9 mouse cellular contexts compared by ENCODE assay signal in the genomic region with DNA sequence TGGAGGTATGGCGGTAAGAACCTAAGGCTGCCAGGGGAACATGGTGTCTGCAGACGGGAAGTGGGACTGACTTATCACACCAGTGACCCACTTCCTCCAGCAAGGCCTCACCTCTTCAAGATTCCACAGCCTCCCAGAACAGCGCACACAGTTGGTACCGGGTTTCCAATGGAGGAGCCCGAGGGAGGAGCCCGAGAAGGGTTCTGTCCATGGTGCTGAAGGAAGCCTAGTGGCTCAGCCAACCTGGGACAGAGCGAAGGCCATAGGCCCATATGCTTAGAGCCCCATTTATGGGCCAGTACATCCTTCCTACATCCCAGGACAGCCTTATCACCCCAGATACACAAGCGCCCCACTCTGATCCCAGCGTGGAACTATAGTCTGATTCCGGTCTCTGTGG. TPM values are rescaled to one million over a fixed set of nuclear protein-coding genes. Genes with fewer than 3 reads are reported as not detected.
DNase-seq lines count a peak whose midpoint lies in the region.
"Had no signal": no experiment of that assay in that cellular context is flagged by ENCODE, and none has a peak within 500 bp of the region (broad histone marks: within the 10 kb centered on the region; RNA-seq: fewer than 3 reads in every experiment).

No protein-coding gene starts in this region.

- no peaks in the 10 kb centered on the region for H3K9me3 ChIP-seq in limb, embryonic 10.5 days (replicated peaks)
- H3K9me3 ChIP-seq: hindbrain, embryonic 13.5 days had no signal

- no peak overlapping the region for H3K4me3 ChIP-seq in limb, embryonic 10.5 days
- H3K4me3 ChIP-seq: hindbrain, embryonic 13.5 days had no signal

- H3K36me3 ChIP-seq in limb, embryonic 10.5 days: no peaks in the 10 kb centered on the region

- 28% methylated on average over 10 of the region's 10 CpGs for WGBS in limb, embryonic 10.5 days

- H3K27ac ChIP-seq in limb, embryonic 10.5 days: no peak overlapping the region
- H3K27ac ChIP-seq: hindbrain, embryonic 13.5 days had no signal

- H3K4me1 ChIP-seq in limb, embryonic 10.5 days: peaks cover 6% of the 10 kb centered on the region; the same call in 1 of the 2 replicates

- intact Hi-C loops in heart, postnatal 36 days (cut with DNase I): no loop called here

- DNase-seq in heart, postnatal 36 days: peak; percentile 10 to 14
- DNase-seq in heart, adult 8-10 months (ENCODE audit: low spot score): no peak
- peak; percentile 58 for DNase-seq in 416B (ENCODE audit: low read depth)
- peak; percentile 70 for DNase-seq in adrenal gland, postnatal 14 days
- peak; percentile 85 for DNase-seq in limb, embryonic 10.5 days (ENCODE audit: low spot score)
- DNase-seq in spleen, postnatal 4 days (ENCODE audit: low spot score in 2 of 2): no peak
- DNase-seq in left cerebral cortex, adult 11 months (ENCODE audit: low spot score): no peak
- no peak for DNase-seq in cerebellum, postnatal 14 days

- peaks cover 5% of the 10 kb centered on the region; the same call in 1 of the 2 replicates for H3K27me3 ChIP-seq in limb, embryonic 10.5 days (ENCODE audit: low read depth, poor library complexity, severe bottlenecking)

RNA-seq across cellular contexts. Expression of a gene that starts 32.1 kb away (rescaled TPM):
- under 1 TPM in 1 of 2 experiments, not detected in 1; 0.08 TPM for total RNA-seq in heart, postnatal 36 days (2021)
- total RNA-seq in heart, adult 8-10 months (2022): under 1 TPM in 1 of 4 experiments, not detected in 3; 0.16 TPM
- 2.1 and 2.7 TPM in 2 replicates for total RNA-seq in adrenal gland, postnatal 14 days (2021)
- 0.65 and 0.69 TPM in 2 replicates for polyA plus RNA-seq in limb, embryonic 10.5 days (2016; fragmentation: Nextera tagmentation; extraction: Ambion mirVana)

Comparison
In these comparisons a context has a peak if more than half of its experiments do, and no peak if none do; other contexts are left out.
1. DNase-seq: peak in heart, postnatal 36 days (2 of 2), 416B (single experiment), adrenal gland, postnatal 14 days (single experiment) and limb, embryonic 10.5 days (single experiment); none in heart, adult 8-10 months (single experiment), spleen, postnatal 4 days (0 of 2), left cerebral cortex, adult 11 months (single experiment) and cerebellum, postnatal 14 days (0 of 2).